Mouse (Mus musculus) lung, postnatal 0 days (tissue): ENCODE data around the gene Col11a2. TPM values are rescaled to one million over a fixed set of nuclear protein-coding genes. Genes with fewer than 3 reads are reported as not detected.

Source experiments
- ATAC-seq: fragments of 200-750 bp; cut with Nextera tagmentation; 2 replicates; pipeline ENCODE4 v1.8.0; 2017; ENCODE audit warnings: moderate library complexity
- DNase-seq: peaks from one replicate; pipeline ENCODE4 v3.0.0-alpha.2; 2016; ENCODE audit warnings: low spot score
- H3K27ac ChIP-seq: fragments of 300-500 bp; sonication (generic); 2 replicates; pipeline ENCODE4 v1.5.1; 2014; ENCODE audit warnings: antibody characterized with exemption, mild to moderate bottlenecking, low read length, mixed read lengths
- H3K27me3 ChIP-seq: fragments of 300-500 bp; sonication (generic); replicated peaks from 2 replicates; pipeline ENCODE4 v1.6.1; 2014; ENCODE audit warnings: low read length, mixed read lengths; ENCODE audit not compliant: insufficient read depth
- H3K36me3 ChIP-seq: fragments of 300-500 bp; sonication (generic); 2 replicates; pipeline ENCODE4 v1.6.1; 2014; ENCODE audit warnings: low read length, mixed read lengths; ENCODE audit not compliant: insufficient read depth
- H3K4me1 ChIP-seq: fragments of 300-500 bp; sonication (generic); 2 replicates; pipeline ENCODE4 v1.6.1; 2014; ENCODE audit warnings: antibody characterized with exemption, low read depth, low read length, mixed read lengths; ENCODE audit not compliant: insufficient read depth
- H3K4me2 ChIP-seq: fragments of 300-500 bp; sonication (generic); replicated peaks from 2 replicates; pipeline ENCODE4 v1.6.1; 2014; ENCODE audit warnings: low read depth, mild to moderate bottlenecking, low read length, moderate library complexity, mixed read lengths
- H3K4me3 ChIP-seq: fragments of 300-500 bp; sonication (generic); 2 replicates; pipeline ENCODE4 v1.5.1; 2014; ENCODE audit warnings: low read depth, low read length
- H3K9ac ChIP-seq: fragments of 300-500 bp; sonication (generic); replicated peaks from 2 replicates; pipeline ENCODE4 v1.6.1; 2014; ENCODE audit warnings: low read depth, mild to moderate bottlenecking
- H3K9me3 ChIP-seq: fragments of 300-500 bp; sonication (generic); 2 replicates; pipeline ENCODE4 v1.6.1; 2016; ENCODE audit warnings: low read length, mixed read lengths
- CTCF ChIP-seq: IDR thresholded peaks from 2 replicates; pipeline ENCODE4 v1.5.1; 2016; ENCODE audit warnings: antibody characterized with exemption, mild to moderate bottlenecking
- EP300 ChIP-seq: IDR thresholded peaks from 2 replicates; pipeline ENCODE4 v1.6.1; 2016; ENCODE audit warnings: antibody characterized with exemption, mild to moderate bottlenecking, control low read depth
- WGBS: fragments of 180-500 bp; shearing (Covaris S2); extraction: QIAGEN DNeasy Blood & Tissue Kit; methylation state at CpG from one replicate; pipeline ENCODE4 v1.1.7; 2014; 5-methylcytosine and 5-hydroxymethylcytosine counted together
- polyA plus RNA-seq: library from polyadenylated mRNA; unstranded; fragments of >200 nt; fragmentation: Nextera tagmentation; extraction: Ambion mirVana; gene quantifications from 2 replicates; pipeline ENCODE4 v1.2.1, GENCODE M21; 2015

The Col11a2 gene
- polyA plus RNA-seq, 1 experiment from 2014 or later, result 0.25 TPM

DNA sequence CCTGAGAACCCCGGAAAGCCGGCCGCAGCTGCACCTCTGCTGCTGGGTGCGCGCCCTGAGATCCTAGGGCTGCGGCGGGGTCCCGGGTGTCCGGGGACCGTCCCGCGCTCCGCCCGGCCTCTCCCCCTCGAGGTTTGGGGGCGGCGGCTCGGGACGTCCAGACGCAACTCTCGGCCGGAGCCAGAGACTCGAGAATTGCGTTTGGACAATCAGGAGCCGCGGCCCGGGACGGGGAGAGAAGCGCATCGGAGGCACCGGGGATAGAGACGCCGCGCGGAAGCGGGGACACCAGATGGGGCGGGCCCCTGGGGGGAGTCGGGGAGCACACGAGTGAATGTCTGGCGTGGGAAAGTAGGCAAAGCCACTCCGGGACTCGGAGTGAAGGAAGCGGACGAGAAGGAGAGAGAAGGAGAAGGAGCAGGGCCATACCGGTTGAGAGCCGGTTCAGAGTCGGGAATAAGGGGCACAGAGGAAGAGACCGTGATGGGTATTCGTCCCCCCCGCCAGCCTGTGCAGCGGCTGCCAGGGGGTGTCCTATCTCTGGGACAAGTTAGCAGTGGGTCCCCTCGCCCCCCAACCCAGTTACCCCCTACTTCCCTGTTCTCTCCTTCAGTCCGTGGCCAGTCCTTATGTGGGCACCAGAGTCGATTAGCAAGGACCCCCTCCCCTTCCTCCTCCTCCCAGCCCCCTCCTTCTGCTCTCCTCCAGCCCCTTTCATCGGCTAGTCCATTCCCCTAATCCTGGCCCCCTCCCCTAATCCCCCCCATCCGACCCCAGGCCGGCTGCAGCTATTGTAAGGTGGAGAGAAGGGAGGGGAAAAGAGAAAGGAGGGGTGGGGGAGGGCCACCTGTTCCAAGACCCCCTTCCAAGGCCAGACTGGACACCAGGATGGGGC is 14.1 kb upstream of the Col11a2 start:
- H3K9ac ChIP-seq, result peak overlapping the region; percentile 81
- H3K36me3 ChIP-seq, result peaks cover 13% of the 10 kb centered on the region
- TF ChIP-seq CTCF (no peak), EP300 (no peak)
- peaks cover 20% of the 10 kb centered on the region for H3K4me1 ChIP-seq
- H3K27me3 ChIP-seq, result no peaks in the 10 kb centered on the region
- peak overlapping the region; percentile 81 for H3K27ac ChIP-seq
- peak; percentile 25 for ATAC-seq
- peak overlapping the region; percentile 92 for H3K4me2 ChIP-seq
- H3K4me3 ChIP-seq, result peak overlapping the region; percentile 76
- H3K9me3 ChIP-seq, result no peaks in the 10 kb centered on the region
- DNase-seq, result peak; percentile 62
- 1% methylated on average over 55 of the region's 57 CpGs for WGBS

DNA sequence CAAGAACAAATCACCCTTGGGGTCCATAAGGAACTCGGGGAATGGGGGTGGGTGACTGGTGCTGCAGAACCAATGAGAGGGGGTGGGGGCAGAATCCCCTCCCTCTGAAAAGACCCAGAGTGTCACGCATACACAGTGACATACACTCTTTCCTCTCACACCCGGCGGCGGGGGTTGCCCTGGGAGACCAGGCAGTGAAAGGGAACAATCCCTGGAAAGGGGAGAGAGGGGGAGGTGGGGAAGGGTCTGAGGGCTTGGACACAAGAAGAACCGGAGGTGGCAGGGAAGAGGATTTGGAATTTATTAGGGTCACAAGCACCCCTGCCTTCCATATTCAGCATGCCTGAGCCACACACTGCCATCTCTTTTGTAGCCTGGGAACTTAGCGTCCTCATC is 13.5 kb upstream of the Col11a2 start:
- H3K9ac ChIP-seq, result no peak overlapping the region
- H3K9me3 ChIP-seq, result no peaks in the 10 kb centered on the region
- no peak overlapping the region for H3K4me2 ChIP-seq
- TF ChIP-seq CTCF, result no peak
- no peak for TF ChIP-seq EP300
- peaks cover 26% of the 10 kb centered on the region for H3K4me1 ChIP-seq
- no peaks in the 10 kb centered on the region for H3K27me3 ChIP-seq
- no peak for DNase-seq
- H3K36me3 ChIP-seq, result peaks cover 13% of the 10 kb centered on the region
- H3K4me3 ChIP-seq, result no peak overlapping the region
- no peak for ATAC-seq
- H3K27ac ChIP-seq, result no peak overlapping the region
- 23% methylated on average over 7 of the region's 7 CpGs for WGBS

DNA sequence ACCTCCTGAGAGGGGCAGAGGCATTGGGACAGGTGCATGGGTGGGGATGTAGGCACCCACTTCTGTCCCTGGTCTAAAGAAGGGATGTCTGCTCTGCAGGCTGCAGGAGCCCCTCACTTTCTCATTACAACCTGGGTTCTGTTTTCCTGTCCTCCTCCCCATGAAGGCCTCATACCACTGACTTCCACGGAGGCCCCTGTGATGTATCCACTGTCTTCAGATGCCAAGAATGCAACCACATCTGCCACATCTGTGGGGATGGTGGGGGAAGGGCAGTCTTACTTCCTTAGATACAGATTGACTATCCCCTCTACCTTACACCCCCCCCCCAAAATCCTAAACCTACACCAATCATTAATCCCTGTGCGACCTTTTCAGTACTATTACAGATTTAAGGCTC is 13.0 kb upstream of the Col11a2 start:
- WGBS, result 42% methylated on average over 2 of the region's 2 CpGs
- H3K9me3 ChIP-seq, result no peaks in the 10 kb centered on the region
- peaks cover 27% of the 10 kb centered on the region for H3K4me1 ChIP-seq
- H3K4me3 ChIP-seq, result no peak overlapping the region
- no peak for DNase-seq
- no peak overlapping the region for H3K27ac ChIP-seq
- H3K9ac ChIP-seq, result no peak overlapping the region
- TF ChIP-seq CTCF (no peak), EP300 (no peak)
- 0 out of 2 replicates have a peak overlapping the region, but pooled peaks have one; percentile 98 for H3K4me2 ChIP-seq
- no peak for ATAC-seq
- peaks cover 13% of the 10 kb centered on the region for H3K36me3 ChIP-seq
- H3K27me3 ChIP-seq, result no peaks in the 10 kb centered on the region

DNA sequence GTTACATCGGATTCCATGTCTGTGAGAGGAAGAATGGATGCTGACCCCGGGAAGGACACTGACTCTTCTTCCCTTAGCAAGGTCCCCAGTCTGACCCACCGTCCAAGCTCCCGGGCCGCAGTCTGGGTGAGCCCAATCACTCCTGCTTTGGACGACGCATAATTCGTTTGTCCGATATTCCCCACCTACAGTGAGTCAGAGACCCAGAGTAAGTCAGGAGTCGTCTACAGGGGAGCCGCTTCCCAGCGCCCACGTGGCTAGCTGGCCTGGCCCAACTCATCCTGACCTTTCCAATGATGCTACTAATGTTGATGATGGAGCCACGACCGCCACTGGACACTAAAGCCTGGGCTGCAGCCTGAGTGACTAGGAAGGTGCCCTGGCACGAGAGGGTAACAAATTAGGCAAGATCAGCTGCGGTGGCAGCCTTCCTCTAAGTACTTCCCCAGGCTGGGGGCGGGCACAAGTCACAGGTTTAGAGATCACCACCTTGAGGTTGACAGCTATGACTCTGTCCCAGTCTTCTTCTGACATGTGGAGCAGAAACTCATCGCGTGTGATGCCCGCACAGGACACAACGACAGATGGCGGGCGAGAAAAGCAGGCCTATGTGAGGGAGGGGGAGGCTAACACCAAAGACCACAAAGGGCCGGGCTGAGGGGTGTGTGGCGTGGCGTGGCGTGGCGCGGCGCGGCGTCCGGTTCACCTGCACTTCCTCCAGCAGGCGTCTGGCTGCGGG is 12.2 kb upstream of the Col11a2 start:
- 13% methylated on average over 34 of the region's 36 CpGs for WGBS

DNA sequence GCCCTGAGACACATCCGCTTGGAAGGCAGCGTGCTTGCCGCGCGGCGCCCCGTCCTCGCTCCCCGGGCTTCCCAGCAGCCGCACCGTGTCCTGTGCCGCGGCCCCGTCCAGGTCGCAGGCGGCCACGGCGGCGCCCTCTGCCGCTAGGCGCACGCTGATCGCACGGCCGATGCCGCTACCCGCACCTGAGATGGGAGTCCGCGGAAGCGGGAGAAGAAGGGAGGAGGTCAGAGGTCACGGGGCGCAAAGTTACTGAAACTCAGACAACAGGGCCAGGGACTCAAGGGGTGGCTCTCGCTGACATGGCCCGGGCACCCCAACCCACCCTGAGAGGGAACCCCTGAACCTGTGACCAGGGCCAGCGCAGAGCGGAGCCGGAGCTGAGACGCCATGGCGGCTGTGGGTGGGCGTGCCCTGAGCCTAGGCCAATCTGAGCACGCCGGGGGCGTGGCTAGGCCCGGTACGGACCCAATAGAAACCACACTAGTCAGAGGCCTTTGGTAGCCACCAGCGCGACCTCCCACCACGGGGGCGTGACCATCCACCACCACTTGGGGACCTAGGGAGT is 11.5 kb upstream of the Col11a2 start, which contains the start of gene H2-Ke6:
Gene H2-Ke6, minus strand, starts transcription at position 405 of the 568 bp plus-strand sequence.
- H3K36me3 ChIP-seq, result peaks cover 13% of the 10 kb centered on the region
- no peaks in the 10 kb centered on the region for H3K27me3 ChIP-seq
- peak; percentile 67 for ATAC-seq
- peak within 1 kb of the TSS; percentile 67 for H3K4me3 ChIP-seq
- TF ChIP-seq CTCF, result peak; percentile 51
- no peak for TF ChIP-seq EP300
- H3K4me1 ChIP-seq, result peaks cover 32% of the 10 kb centered on the region
- under 1% methylated on average over 44 of the region's 49 CpGs for WGBS
- H3K9me3 ChIP-seq, result no peaks in the 10 kb centered on the region
- peak within 1 kb of the TSS; percentile 71 for H3K27ac ChIP-seq
- peak within 1 kb of the TSS; percentile 98 for H3K4me2 ChIP-seq
- DNase-seq, result peak; percentile 95
- H3K9ac ChIP-seq, result peak within 1 kb of the TSS; percentile 29; the same call in 1 of the 2 replicates

More for the DNA sequence above, 12.2 kb upstream of the Col11a2 start:
- Histone ChIP-seq H3K36me3 (peaks cover 13% of the 10 kb centered on the region), H3K4me1 (peaks cover 27% of the 10 kb centered on the region), H3K27me3 (no peaks in the 10 kb centered on the region), H3K9me3 (no peaks in the 10 kb centered on the region), H3K9ac (peak overlapping the region; percentile 29; the same call in 1 of the 2 replicates), H3K4me3 (peak overlapping the region; percentile 67), H3K4me2 (peak overlapping the region; percentile 98), H3K27ac (peak overlapping the region; percentile 71)
- TF ChIP-seq EP300 (no peak), CTCF (no peak)
- ATAC-seq (no peak), DNase-seq (peak; percentile 65)
